Mouse (Mus musculus) heart, postnatal 0 days (tissue): ENCODE measurements around the gene Cwc27. TPM values are rescaled to one million over a fixed set of nuclear protein-coding genes. Genes with fewer than 3 reads are reported as not detected.
A peak's percentile ranks its signal among the peaks of the same experiment; 100 is the strongest.

Source experiments
- ATAC-seq: fragments of 200-750 bp; cut with Nextera tagmentation; 2 replicates; pipeline ENCODE4 v1.8.0; 2017; ENCODE audit warnings: low read depth, moderate number of reproducible peaks, moderate library complexity; ENCODE audit not compliant: insufficient read depth
- DNase-seq: peaks from one replicate; pipeline ENCODE4 v3.0.0-alpha.2; 2016; ENCODE audit warnings: low spot score
- H3K27ac ChIP-seq: fragments of 300-500 bp; sonication (generic); 2 replicates; pipeline ENCODE4 v1.5.1; 2014; ENCODE audit warnings: low read depth, mild to moderate bottlenecking
- H3K27me3 ChIP-seq: fragments of 300-500 bp; sonication (generic); 2 replicates; pipeline ENCODE4 v1.6.1; 2014; ENCODE audit warnings: low read length, mixed read lengths; ENCODE audit not compliant: control insufficient read depth, insufficient read depth
- H3K36me3 ChIP-seq: fragments of 300-500 bp; sonication (generic); replicated peaks from 2 replicates; pipeline ENCODE4 v1.6.1; 2014; ENCODE audit warnings: low read length, mixed read lengths; ENCODE audit not compliant: control insufficient read depth, insufficient read depth
- H3K4me1 ChIP-seq: fragments of 300-500 bp; sonication (generic); 2 replicates; pipeline ENCODE4 v1.6.1; 2014; ENCODE audit warnings: antibody characterized with exemption; ENCODE audit not compliant: control insufficient read depth, insufficient read depth
- H3K4me2 ChIP-seq: fragments of 300-500 bp; sonication (generic); 2 replicates; pipeline ENCODE4 v1.6.1; 2014; ENCODE audit warnings: low read depth, mild to moderate bottlenecking, low read length, moderate library complexity
- H3K4me3 ChIP-seq: fragments of 300-500 bp; sonication (generic); 2 replicates; pipeline ENCODE4 v1.5.1; 2014; ENCODE audit warnings: low read depth, low read length
- H3K9ac ChIP-seq: fragments of 300-500 bp; sonication (generic); replicated peaks from 2 replicates; pipeline ENCODE4 v1.6.1; 2014; ENCODE audit warnings: low read depth, low read length, mixed read lengths
- H3K9me3 ChIP-seq: fragments of 300-500 bp; sonication (generic); replicated peaks from 2 replicates; pipeline ENCODE4 v1.6.1; 2016; ENCODE audit warnings: low read length; ENCODE audit not compliant: control insufficient read depth
- CTCF ChIP-seq: IDR thresholded peaks from 2 replicates; pipeline ENCODE4 v1.5.1; 2016; ENCODE audit warnings: antibody characterized with exemption, control low read depth, low read depth
- EP300 ChIP-seq: IDR thresholded peaks from 2 replicates; pipeline ENCODE4 v1.6.1; 2016; ENCODE audit warnings: antibody characterized with exemption, low read depth
- WGBS: fragments of 180-500 bp; shearing (Covaris S2); extraction: QIAGEN DNeasy Blood & Tissue Kit; methylation state at CpG from one replicate; pipeline ENCODE4 v1.1.7; 2014; 5-methylcytosine and 5-hydroxymethylcytosine counted together
- polyA plus RNA-seq: library from polyadenylated mRNA; unstranded; fragments of >200 nt; fragmentation: Nextera tagmentation; extraction: Ambion mirVana; gene quantifications from 2 replicates; pipeline ENCODE4 v1.2.1, GENCODE M21; 2015
- total RNA-seq: library from RNA; depleted of rRNA; stranded (reverse); fragments of >200 nt; gene quantifications from 2 replicates; pipeline ENCODE4 v1.2.3, GENCODE M21; 2014; ENCODE audit warnings: low replicate concordance

Cwc27 gene
- total and polyA plus RNA-seq, 2 experiments from 2014 or later: 21.4 to 26.5 TPM

- 21% methylated on average over 8 of the region's 8 CpGs for WGBS
- 0 out of 2 replicates have a peak, but pooled peaks cover 4% of the 10 kb centered on the region for H3K9me3 ChIP-seq
These were observed 5.5 kb upstream of the Cwc27 start for GRCm38 (mm10) chr13:104822411-104822838.

GRCm38 (mm10) chr13:104821908-104822307, 5.0 kb upstream of the Cwc27 start:
- TF ChIP-seq EP300 (no peak), CTCF (no peak)
- Histone ChIP-seq H3K9me3 (0 out of 2 replicates have a peak, but pooled peaks cover under 1% of the 10 kb centered on the region), H3K4me2 (peak overlapping the region; percentile 38), H3K4me3 (no peak overlapping the region), H3K4me1 (peaks cover 12% of the 10 kb centered on the region), H3K9ac (no peak overlapping the region), H3K27ac (no peak overlapping the region), H3K27me3 (no peaks in the 10 kb centered on the region), H3K36me3 (peaks cover 8% of the 10 kb centered on the region; the same call in 1 of the 2 replicates)
- ATAC-seq (no peak), DNase-seq (no peak)
- 85% methylated on average over 1 of the region's 1 CpGs for WGBS

More at GRCm38 (mm10) chr13:104822411-104822838, 5.5 kb upstream of the Cwc27 start:
- Histone ChIP-seq H3K4me2 (peak overlapping the region; percentile 38), H3K27me3 (no peaks in the 10 kb centered on the region), H3K9ac (0 out of 2 replicates have a peak overlapping the region, but pooled peaks have one; percentile 33), H3K4me3 (no peak overlapping the region), H3K4me1 (peaks cover 12% of the 10 kb centered on the region), H3K27ac (peak overlapping the region; percentile 62), H3K36me3 (peaks cover 13% of the 10 kb centered on the region)
- DNase-seq: peak; percentile 41
- ATAC-seq: peak; percentile 53
- no peak for TF ChIP-seq EP300
- TF ChIP-seq CTCF: no peak

- no peak overlapping the region for H3K4me3 ChIP-seq
- no peak for TF ChIP-seq EP300
- TF ChIP-seq CTCF: no peak
- H3K4me2 ChIP-seq: no peak overlapping the region
- no peak overlapping the region for H3K9ac ChIP-seq
- no peak overlapping the region for H3K27ac ChIP-seq
- H3K27me3 ChIP-seq: no peaks in the 10 kb centered on the region
- peaks cover 14% of the 10 kb centered on the region for H3K4me1 ChIP-seq
- H3K9me3 ChIP-seq: no peaks in the 10 kb centered on the region
- 0 out of 2 replicates have a peak, but pooled peaks cover 7% of the 10 kb centered on the region for H3K36me3 ChIP-seq
- DNase-seq: no peak
- no peak for ATAC-seq
These were observed 4.2 kb upstream of the Cwc27 start for GRCm38 (mm10) chr13:104821192-104821591.

GRCm38 (mm10) chr13:104817696-104818095, 754 bp upstream of the Cwc27 start:
- 41% methylated on average over 12 of the region's 12 CpGs for WGBS
- Histone ChIP-seq H3K27me3 (no peaks in the 10 kb centered on the region), H3K9me3 (no peaks in the 10 kb centered on the region), H3K27ac (no peak overlapping the region), H3K36me3 (0 out of 2 replicates have a peak, but pooled peaks cover 7% of the 10 kb centered on the region), H3K4me1 (peaks cover 18% of the 10 kb centered on the region), H3K4me2 (peak overlapping the region; percentile 67), H3K9ac (peak overlapping the region; percentile 84), H3K4me3 (peak overlapping the region; percentile 72)
- DNase-seq (no peak), ATAC-seq (no peak)
- TF ChIP-seq CTCF (no peak), EP300 (no peak)

GRCm38 (mm10) chr13:104816270-104816634, 690 bp downstream of the Cwc27 start:
- Histone ChIP-seq H3K4me2 (peak overlapping the region; percentile 67), H3K27me3 (no peaks in the 10 kb centered on the region), H3K36me3 (0 out of 2 replicates have a peak, but pooled peaks cover 7% of the 10 kb centered on the region), H3K27ac (peak overlapping the region; percentile 79; the same call in 1 of the 2 replicates), H3K9me3 (no peaks in the 10 kb centered on the region), H3K9ac (peak overlapping the region; percentile 84), H3K4me1 (peaks cover 18% of the 10 kb centered on the region), H3K4me3 (peak overlapping the region; percentile 72)
- WGBS: 10% methylated on average over 8 of the region's 8 CpGs
- TF ChIP-seq EP300 (no peak), CTCF (no peak)
- DNase-seq (no peak), ATAC-seq (no peak)

GRCm38 (mm10) chr13:104805681-104806080, 11.3 kb downstream of the Cwc27 start:
- Histone ChIP-seq H3K4me1 (no peaks in the 10 kb centered on the region), H3K9me3 (no peaks in the 10 kb centered on the region), H3K9ac (no peak overlapping the region), H3K27ac (no peak overlapping the region), H3K4me3 (no peak overlapping the region), H3K36me3 (peaks cover 47% of the 10 kb centered on the region), H3K4me2 (no peak overlapping the region), H3K27me3 (no peaks in the 10 kb centered on the region)
- DNase-seq (peak; percentile 45), ATAC-seq (no peak)
- peak; percentile 72 for TF ChIP-seq CTCF
- TF ChIP-seq EP300: no peak
- WGBS: 40% methylated on average over 3 of the region's 3 CpGs
